Mouse (Mus musculus) bone marrow macrophage, adult 2 months (primary cell): ENCODE results near the gene Parva.

Experiments used
- CTCF ChIP-seq: IDR thresholded peaks from 2 replicates; pipeline ENCODE4 v1.5.1; 2012; ENCODE audit warnings: low read depth, mild to moderate bottlenecking, low read length, moderate library complexity
- POLR2A ChIP-seq: IDR thresholded peaks from 2 replicates; pipeline ENCODE4 v1.6.1; 2012; ENCODE audit warnings: mild to moderate bottlenecking, low read depth, low read length, borderline replicate concordance

DNA sequence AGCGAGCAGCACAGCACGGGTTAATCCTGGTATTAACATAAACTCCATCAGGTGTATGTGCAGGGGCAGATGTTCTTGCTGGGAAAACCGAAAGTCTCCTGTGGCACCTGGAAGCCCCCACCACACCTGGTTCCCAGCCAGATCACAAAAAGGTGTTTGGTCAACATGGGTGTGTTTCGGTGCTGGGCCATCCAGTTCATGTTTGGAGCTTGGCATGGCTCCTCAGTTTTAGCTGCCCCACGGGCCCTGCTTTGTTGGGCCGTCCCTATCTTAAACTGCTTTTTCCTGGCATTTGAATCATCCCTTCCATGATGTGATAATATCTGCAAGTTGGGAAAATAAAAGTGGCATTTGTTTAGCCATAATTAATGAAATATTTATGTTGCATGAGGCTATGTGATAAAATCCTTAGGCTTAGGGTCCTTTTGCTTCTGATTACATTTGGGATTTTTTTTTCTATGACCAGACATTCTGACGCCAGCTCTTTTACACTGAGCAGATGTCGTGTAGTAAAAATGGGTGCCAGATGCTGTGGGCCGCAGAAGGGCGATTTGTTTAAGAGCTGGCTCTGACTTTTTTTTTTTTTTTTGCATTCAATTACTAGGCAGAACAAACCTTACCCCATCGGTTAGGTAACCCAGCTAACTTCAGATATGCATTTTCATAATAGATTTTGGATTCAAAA, 36.9 kb upstream of the Parva start:
- TF ChIP-seq CTCF (no peak), POLR2A (no peak)
